Mouse (Mus musculus): ENCODE measurements around the gene Kcnj3. TPM values are rescaled to one million over a fixed set of nuclear protein-coding genes. Genes with fewer than 3 reads are reported as not detected.

Kcnj3 gene
- total RNA-seq, 1 experiment = 5.1 TPM

DNA sequence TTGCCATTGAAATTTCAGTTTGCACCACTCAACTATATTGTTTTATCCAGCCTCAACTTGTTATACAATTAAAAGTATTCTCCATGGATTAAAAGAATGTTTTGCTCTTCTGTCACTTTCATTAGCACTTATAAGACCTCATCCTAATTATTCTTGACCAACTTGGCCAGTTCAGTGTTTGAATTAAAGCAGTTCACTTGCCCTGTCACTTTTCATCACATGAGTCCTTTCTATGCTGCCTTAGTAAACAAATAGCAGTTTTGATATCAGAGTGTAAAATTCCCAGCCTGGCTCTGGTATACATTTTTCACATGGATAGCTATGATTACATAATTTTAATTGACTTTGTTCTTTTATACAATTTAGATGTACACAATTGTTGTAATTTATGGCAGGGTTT, 3.4 kb downstream of the Kcnj3 start:
- H3K36me3 ChIP-seq (ENCODE audit: control insufficient read depth, insufficient read depth, low read length, poor library complexity, severe bottlenecking) = no peaks in the 10 kb centered on the region
- TF ChIP-seq MAFK (IDR thresholded peaks at IDR 0.05; ENCODE audit: insufficient read depth, low read depth, low read length) = no peak
- no peak for TF ChIP-seq ZNF384 (IDR thresholded peaks at IDR 0.05; ENCODE audit: low read depth, low read length)
- no peak for TF ChIP-seq ZC3H11A (IDR thresholded peaks at IDR 0.05; ENCODE audit: borderline replicate concordance, low read depth, low read length)
- no peak for TF ChIP-seq CHD2 (IDR thresholded peaks at IDR 0.05; ENCODE audit: low read depth, low read length)
- no peak for TF ChIP-seq HCFC1 (IDR thresholded peaks at IDR 0.05; ENCODE audit: borderline replicate concordance, insufficient read depth, low read length)
- in situ Hi-C loops (cut with MboI; ENCODE audit: low sequenced_read_pairs in 2 of 2, unreplicated experiment in 2 of 2) = no loop called here
- H3K27ac ChIP-seq (ENCODE audit: insufficient read depth, low read depth, low read length, poor library complexity, severe bottlenecking) = no peak overlapping the region
- no peak overlapping the region for H3K9ac ChIP-seq (ENCODE audit: insufficient read depth, low read depth, low read length, poor library complexity, severe bottlenecking)
- no peak overlapping the region for H3K4me3 ChIP-seq (ENCODE audit: insufficient read depth in 1 of 2, low read depth in 1 of 2, low read length in 2 of 2, poor library complexity in 1 of 2, severe bottlenecking in 1 of 2)
- no peak for DNase-seq (ENCODE audit: low read depth, low spot score)
- H3K9me3 ChIP-seq (ENCODE audit: control insufficient read depth, insufficient read depth, low read depth, low read length) = no peaks in the 10 kb centered on the region
- H3K4me1 ChIP-seq (ENCODE audit: control insufficient read depth in 2 of 2, insufficient read depth in 2 of 2, low read length in 2 of 2, poor library complexity in 1 of 2) = peaks cover 0 to 3% of the 10 kb centered on the region in 2 experiments; a peak in 1 of 4 replicates

GRCm38 (mm10) chr2:55442006-55442405, 6.2 kb downstream of the Kcnj3 start:
- Histone ChIP-seq H3K4me3 (ENCODE audit: insufficient read depth in 1 of 2, low read depth in 1 of 2, low read length in 2 of 2, poor library complexity in 1 of 2, severe bottlenecking in 1 of 2) (no peak overlapping the region), H3K4me1 (ENCODE audit: control insufficient read depth in 2 of 2, insufficient read depth in 2 of 2, low read length in 2 of 2, poor library complexity in 1 of 2) (peaks cover 0 to 3% of the 10 kb centered on the region in 2 experiments; a peak in 1 of 4 replicates), H3K9me3 (ENCODE audit: control insufficient read depth, insufficient read depth, low read depth, low read length) (no peaks in the 10 kb centered on the region), H3K36me3 (ENCODE audit: control insufficient read depth, insufficient read depth, low read length, poor library complexity, severe bottlenecking) (no peaks in the 10 kb centered on the region), H3K9ac (ENCODE audit: insufficient read depth, low read depth, low read length, poor library complexity, severe bottlenecking) (no peak overlapping the region), H3K27ac (ENCODE audit: insufficient read depth, low read depth, low read length, poor library complexity, severe bottlenecking) (no peak overlapping the region)
- no peak for TF ChIP-seq HCFC1 (IDR thresholded peaks at IDR 0.05; ENCODE audit: borderline replicate concordance, insufficient read depth, low read length)
- no peak for TF ChIP-seq MAFK (IDR thresholded peaks at IDR 0.05; ENCODE audit: insufficient read depth, low read depth, low read length)
- TF ChIP-seq ZC3H11A (IDR thresholded peaks at IDR 0.05; ENCODE audit: borderline replicate concordance, low read depth, low read length) = no peak
- TF ChIP-seq CHD2 (IDR thresholded peaks at IDR 0.05; ENCODE audit: low read depth, low read length) = no peak
- no peak for TF ChIP-seq ZNF384 (IDR thresholded peaks at IDR 0.05; ENCODE audit: low read depth, low read length)
- no peak for DNase-seq (ENCODE audit: low read depth, low spot score)
- in situ Hi-C loops (cut with MboI; ENCODE audit: low sequenced_read_pairs in 2 of 2, unreplicated experiment in 2 of 2) = no loop called here

- DNase-seq (ENCODE audit: low read depth, low spot score) = no peak
- Histone ChIP-seq H3K9me3 (ENCODE audit: control insufficient read depth, insufficient read depth, low read depth, low read length) (no peaks in the 10 kb centered on the region), H3K4me1 (ENCODE audit: control insufficient read depth in 2 of 2, insufficient read depth in 2 of 2, low read length in 2 of 2, poor library complexity in 1 of 2) (no peaks in the 10 kb centered on the region), H3K9ac (ENCODE audit: insufficient read depth, low read depth, low read length, poor library complexity, severe bottlenecking) (no peak overlapping the region), H3K36me3 (ENCODE audit: control insufficient read depth, insufficient read depth, low read length, poor library complexity, severe bottlenecking) (no peaks in the 10 kb centered on the region), H3K4me3 (ENCODE audit: insufficient read depth in 1 of 2, low read depth in 1 of 2, low read length in 2 of 2, poor library complexity in 1 of 2, severe bottlenecking in 1 of 2) (no peak overlapping the region), H3K27ac (ENCODE audit: insufficient read depth, low read depth, low read length, poor library complexity, severe bottlenecking) (no peak overlapping the region)
- in situ Hi-C loops (cut with MboI; ENCODE audit: low sequenced_read_pairs in 2 of 2, unreplicated experiment in 2 of 2) = no loop called here
- TF ChIP-seq ZNF384 (IDR thresholded peaks at IDR 0.05; ENCODE audit: low read depth, low read length) (no peak), ZC3H11A (IDR thresholded peaks at IDR 0.05; ENCODE audit: borderline replicate concordance, low read depth, low read length) (no peak), CHD2 (IDR thresholded peaks at IDR 0.05; ENCODE audit: low read depth, low read length) (no peak), HCFC1 (IDR thresholded peaks at IDR 0.05; ENCODE audit: borderline replicate concordance, insufficient read depth, low read length) (no peak), MAFK (IDR thresholded peaks at IDR 0.05; ENCODE audit: insufficient read depth, low read depth, low read length) (no peak)
Observed at GRCm38 (mm10) chr2:55447298-55447697, 11.5 kb downstream of the Kcnj3 start.

DNA sequence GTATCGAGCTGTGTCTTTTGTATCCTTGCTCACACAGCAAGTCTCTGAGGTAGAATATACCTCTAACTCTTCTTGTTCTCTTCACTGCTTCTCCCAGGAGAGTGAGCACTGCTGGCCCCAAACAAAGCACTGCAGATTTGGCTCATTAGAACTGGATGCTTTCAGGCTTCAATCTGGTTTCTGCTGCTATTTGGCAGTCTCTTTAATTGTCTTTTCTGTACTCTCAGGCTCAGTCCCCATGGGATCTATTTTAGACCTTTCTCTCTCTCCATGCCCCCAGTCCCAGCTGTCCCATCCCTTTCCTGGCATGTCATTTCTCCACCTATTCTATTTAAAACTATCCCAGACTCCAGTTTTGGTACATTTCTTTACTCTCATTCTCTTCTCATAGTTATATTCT, 15.0 kb downstream of the Kcnj3 start:
- Histone ChIP-seq H3K4me1 (ENCODE audit: control insufficient read depth in 2 of 2, insufficient read depth in 2 of 2, low read length in 2 of 2, poor library complexity in 1 of 2) (no peaks in the 10 kb centered on the region), H3K4me3 (ENCODE audit: insufficient read depth in 1 of 2, low read depth in 1 of 2, low read length in 2 of 2, poor library complexity in 1 of 2, severe bottlenecking in 1 of 2) (no peak overlapping the region), H3K27ac (ENCODE audit: insufficient read depth, low read depth, low read length, poor library complexity, severe bottlenecking) (no peak overlapping the region), H3K36me3 (ENCODE audit: control insufficient read depth, insufficient read depth, low read length, poor library complexity, severe bottlenecking) (no peaks in the 10 kb centered on the region), H3K9ac (ENCODE audit: insufficient read depth, low read depth, low read length, poor library complexity, severe bottlenecking) (no peak overlapping the region), H3K9me3 (ENCODE audit: control insufficient read depth, insufficient read depth, low read depth, low read length) (no peaks in the 10 kb centered on the region)
- no peak for TF ChIP-seq MAFK (IDR thresholded peaks at IDR 0.05; ENCODE audit: insufficient read depth, low read depth, low read length)
- no peak for TF ChIP-seq HCFC1 (IDR thresholded peaks at IDR 0.05; ENCODE audit: borderline replicate concordance, insufficient read depth, low read length)
- no peak for TF ChIP-seq ZC3H11A (IDR thresholded peaks at IDR 0.05; ENCODE audit: borderline replicate concordance, low read depth, low read length)
- no peak for TF ChIP-seq CHD2 (IDR thresholded peaks at IDR 0.05; ENCODE audit: low read depth, low read length)
- TF ChIP-seq ZNF384 (IDR thresholded peaks at IDR 0.05; ENCODE audit: low read depth, low read length) = no peak
- in situ Hi-C loops (cut with MboI; ENCODE audit: low sequenced_read_pairs in 2 of 2, unreplicated experiment in 2 of 2) = no loop called here
- DNase-seq (ENCODE audit: low read depth, low spot score) = no peak

GRCm38 (mm10) chr2:55459195-55459594, 23.4 kb downstream of the Kcnj3 start:
- no peak for TF ChIP-seq ZC3H11A (IDR thresholded peaks at IDR 0.05; ENCODE audit: borderline replicate concordance, low read depth, low read length)
- no peak for TF ChIP-seq HCFC1 (IDR thresholded peaks at IDR 0.05; ENCODE audit: borderline replicate concordance, insufficient read depth, low read length)
- no peak for TF ChIP-seq ZNF384 (IDR thresholded peaks at IDR 0.05; ENCODE audit: low read depth, low read length)
- TF ChIP-seq MAFK (IDR thresholded peaks at IDR 0.05; ENCODE audit: insufficient read depth, low read depth, low read length) = no peak
- no peak for TF ChIP-seq CHD2 (IDR thresholded peaks at IDR 0.05; ENCODE audit: low read depth, low read length)
- in situ Hi-C loops (cut with MboI; ENCODE audit: low sequenced_read_pairs in 2 of 2, unreplicated experiment in 2 of 2) = no loop called here

More at GRCm38 (mm10) chr2:55459195-55459594, 23.4 kb downstream of the Kcnj3 start:
- no peak for DNase-seq (ENCODE audit: low read depth, low spot score)
- Histone ChIP-seq H3K4me3 (ENCODE audit: insufficient read depth in 1 of 2, low read depth in 1 of 2, low read length in 2 of 2, poor library complexity in 1 of 2, severe bottlenecking in 1 of 2) (no peak overlapping the region), H3K9me3 (ENCODE audit: control insufficient read depth, insufficient read depth, low read depth, low read length) (no peaks in the 10 kb centered on the region), H3K27ac (ENCODE audit: insufficient read depth, low read depth, low read length, poor library complexity, severe bottlenecking) (no peak overlapping the region), H3K9ac (ENCODE audit: insufficient read depth, low read depth, low read length, poor library complexity, severe bottlenecking) (no peak overlapping the region), H3K36me3 (ENCODE audit: control insufficient read depth, insufficient read depth, low read length, poor library complexity, severe bottlenecking) (no peaks in the 10 kb centered on the region), H3K4me1 (ENCODE audit: control insufficient read depth in 2 of 2, insufficient read depth in 2 of 2, low read length in 2 of 2, poor library complexity in 1 of 2) (no peaks in the 10 kb centered on the region)

Data from ES-E14 (cell line).